Mouse (Mus musculus): ENCODE data around the gene Med27.

GRCm38 (mm10) chr2:29516621-29517170 is 170.1 kb downstream of the Med27 start:
- TF ChIP-seq CTCF (IDR thresholded peaks at IDR 0.05; ENCODE audit: low read depth): no peak
- no peak for TF ChIP-seq EP300 (IDR thresholded peaks at IDR 0.05; ENCODE audit: low read depth)
